Mouse (Mus musculus) megakaryocyte progenitor cell, adult 5-6 weeks (primary cell): ENCODE measurements around the gene Slx4. TPM values are rescaled to one million over a fixed set of nuclear protein-coding genes. Genes with fewer than 3 reads are reported as not detected.

Source experiments
- total RNA-seq, 2 experiments: library from RNA; stranded (forward) in 1 of 2; stranded (reverse) in 1 of 2; fragments of 157-497, 149-512 nt in 1 of 2; fragments of 200-1000 nt in 1 of 2; gene quantifications; 2 replicates each; pipeline versions ENCODE4 v1.2.3 to v1.2.4; 2015 to 2017

Slx4 gene
- total RNA-seq, 2 experiments from 2014 or later: 19.7 to 30.3 TPM

Other genes with a start within 250 kb of the Slx4 start
- gene Olfr15, start 172.9 kb downstream of the Slx4 start, total RNA-seq (2015): not detected in 2 replicates
- gene Olfr15, start 172.9 kb downstream of the Slx4 start, total RNA-seq (2017): not detected in 2 replicates
- 0.32 and 0.49 TPM in 2 replicates for gene Zfp174, start 156.5 kb downstream of the Slx4 start, total RNA-seq (2015)
- 0.51 and 0.92 TPM in 2 replicates for gene Zfp174, start 156.5 kb downstream of the Slx4 start, total RNA-seq (2017)
- gene Naa60, start 131.4 kb downstream of the Slx4 start, total RNA-seq (2015): 92.6 and 98.1 TPM in 2 replicates
- gene Naa60, start 131.4 kb downstream of the Slx4 start, total RNA-seq (2017): 26.2 and 38.9 TPM in 2 replicates
- 7.1 and 10.6 TPM in 2 replicates for gene Zfp597, start 119.2 kb downstream of the Slx4 start, total RNA-seq (2015)
- gene Zfp597, start 119.2 kb downstream of the Slx4 start, total RNA-seq (2017): 13.2 and 14.7 TPM in 2 replicates
- gene Gm20695, start 119.1 kb downstream of the Slx4 start, total RNA-seq (2015): not detected in 2 replicates
- 0.21 and 1.3 TPM in 2 replicates for gene Gm20695, start 119.1 kb downstream of the Slx4 start, total RNA-seq (2017)
- 2.0 and 2.6 TPM in 2 replicates for gene 1700037C18Rik, start 95.1 kb downstream of the Slx4 start, total RNA-seq (2015)
- gene 1700037C18Rik, start 95.1 kb downstream of the Slx4 start, total RNA-seq (2017): 1.1 and 1.3 TPM in 2 replicates
- 21.0 and 22.1 TPM in 2 replicates for gene Cluap1, start 95.0 kb downstream of the Slx4 start, total RNA-seq (2015)
- 38.2 and 48.4 TPM in 2 replicates for gene Cluap1, start 95.0 kb downstream of the Slx4 start, total RNA-seq (2017)
- 0.39 and 1.0 TPM in 2 replicates for gene Nlrc3, start 27.1 kb downstream of the Slx4 start, total RNA-seq (2015)
- gene Nlrc3, start 27.1 kb downstream of the Slx4 start, total RNA-seq (2017): 0.29 and 1.1 TPM in 2 replicates
- gene Dnase1, start 33.2 kb upstream of the Slx4 start, total RNA-seq (2015): not detected in 2 replicates
- gene Dnase1, start 33.2 kb upstream of the Slx4 start, total RNA-seq (2017): 0.57 and 1.00 TPM in 2 replicates
- 89.6 and 94.3 TPM in 2 replicates for gene Trap1, start 74.1 kb upstream of the Slx4 start, total RNA-seq (2015)
- 167 and 179 TPM in 2 replicates for gene Trap1, start 74.1 kb upstream of the Slx4 start, total RNA-seq (2017)
- gene Crebbp, start 210.2 kb upstream of the Slx4 start, total RNA-seq (2015): 43.2 and 45.4 TPM in 2 replicates
- 11.5 and 25.0 TPM in 2 replicates for gene Crebbp, start 210.2 kb upstream of the Slx4 start, total RNA-seq (2017)